Mouse (Mus musculus) liver, embryonic 11.5 days (tissue): Measurements from ENCODE around the gene Sod1. TPM values are rescaled to one million over a fixed set of nuclear protein-coding genes. Genes with fewer than 3 reads are reported as not detected.

Experiments
- polyA plus RNA-seq: library from polyadenylated mRNA; unstranded; fragments of >200 nt; fragmentation: Nextera tagmentation; extraction: Ambion mirVana; gene quantifications from 2 replicates; pipeline ENCODE4 v1.2.1, GENCODE M21; 2014

Gene Sod1
- polyA plus RNA-seq, 1 experiment from 2014 or later: 2,008 TPM

Other genes with a start within 250 kb of the Sod1 start
- gene Tiam1, start 77.0 kb upstream of the Sod1 start, polyA plus RNA-seq: 10.7 and 17.2 TPM in 2 replicates
- 34.7 and 38.4 TPM in 2 replicates for gene Scaf4, start 63.7 kb downstream of the Sod1 start, polyA plus RNA-seq
- 5.0 and 5.6 TPM in 2 replicates for gene Hunk, start 165.3 kb downstream of the Sod1 start, polyA plus RNA-seq